Mouse (Mus musculus): ENCODE measurements around the gene Galnt7. TPM values are rescaled to one million over a fixed set of nuclear protein-coding genes. Genes with fewer than 3 reads are reported as not detected.
A peak's percentile ranks its signal among the peaks of the same experiment; 100 is the strongest.

Gene Galnt7
- polyA plus RNA-seq, 1 experiment: 26.1 TPM

DNA sequence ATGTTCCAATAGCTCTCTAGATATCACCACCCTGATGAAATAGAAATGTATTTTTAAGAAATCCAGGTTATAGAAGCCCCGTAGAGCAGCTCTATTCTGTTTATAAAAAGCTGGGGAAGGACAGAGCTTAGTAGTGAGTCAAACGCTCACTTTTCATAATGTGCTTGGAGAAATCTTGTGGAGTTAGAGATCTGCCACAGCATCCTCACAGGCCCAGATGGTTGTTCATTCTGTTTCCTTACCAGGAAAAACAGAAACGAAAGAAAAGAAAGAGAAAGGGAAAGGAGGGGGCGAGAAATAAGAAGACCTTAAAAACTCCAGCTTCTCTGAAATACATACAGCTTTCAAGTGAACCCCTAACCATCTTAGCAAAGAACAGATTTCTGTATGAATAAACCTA lies 28.9 kb downstream of the Galnt7 start:
- Histone ChIP-seq H3K4me3 (ENCODE audit: low read depth, low read length) (no peak overlapping the region), H3K27me3 (ENCODE audit: control insufficient read depth, insufficient read depth, low read length, poor library complexity, severe bottlenecking) (no peaks in the 10 kb centered on the region), H3K9me3 (replicated peaks; ENCODE audit: control insufficient read depth, insufficient read depth, low read length, poor library complexity, severe bottlenecking) (no peaks in the 10 kb centered on the region; the same call in 1 of the 2 replicates), H3K4me1 (ENCODE audit: control insufficient read depth, insufficient read depth, low read length) (no peaks in the 10 kb centered on the region), H3K27ac (ENCODE audit: insufficient read depth, low read length) (no peak overlapping the region), H3K36me3 (ENCODE audit: control insufficient read depth, insufficient read depth, low read length, poor library complexity, severe bottlenecking) (no peaks in the 10 kb centered on the region), H3K9ac (ENCODE audit: low read depth, poor library complexity, severe bottlenecking) (no peak overlapping the region)
- TF ChIP-seq EP300 (IDR thresholded peaks at IDR 0.05; ENCODE audit: insufficient read depth, low read depth, low read length) (no peak), POLR2A (IDR thresholded peaks at IDR 0.05; ENCODE audit: insufficient read depth, low read length) (no peak), CTCF (IDR thresholded peaks at IDR 0.05; ENCODE audit: low read depth, low read length) (no peak)

DNA sequence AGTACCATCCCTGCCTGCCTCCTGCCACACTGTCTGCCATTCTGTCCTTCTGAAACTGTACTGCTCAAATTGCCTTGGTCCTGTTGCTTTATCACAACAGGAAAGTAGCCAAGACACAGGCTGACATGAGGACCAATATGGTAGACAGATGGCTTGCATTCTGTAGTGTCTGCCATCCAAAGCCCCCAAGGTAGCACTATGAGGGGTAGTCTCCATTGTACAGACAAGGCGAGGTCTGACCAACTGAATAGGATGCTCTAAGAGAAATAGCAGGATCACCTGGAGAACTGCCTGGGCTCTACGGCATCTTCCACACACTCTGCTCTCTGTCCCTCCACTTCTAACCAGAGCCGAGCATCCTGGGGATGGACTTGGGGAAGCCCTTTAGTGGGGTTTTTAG lies 29.8 kb downstream of the Galnt7 start:
- H3K4me3 ChIP-seq (ENCODE audit: low read depth, low read length): no peak overlapping the region
- H3K9me3 ChIP-seq (replicated peaks; ENCODE audit: control insufficient read depth, insufficient read depth, low read length, poor library complexity, severe bottlenecking): no peaks in the 10 kb centered on the region; the same call in 1 of the 2 replicates
- H3K9ac ChIP-seq (ENCODE audit: low read depth, poor library complexity, severe bottlenecking): no peak overlapping the region
- TF ChIP-seq POLR2A (IDR thresholded peaks at IDR 0.05; ENCODE audit: insufficient read depth, low read length) (no peak), EP300 (IDR thresholded peaks at IDR 0.05; ENCODE audit: insufficient read depth, low read depth, low read length) (no peak), CTCF (IDR thresholded peaks at IDR 0.05; ENCODE audit: low read depth, low read length) (no peak)
- H3K36me3 ChIP-seq (ENCODE audit: control insufficient read depth, insufficient read depth, low read length, poor library complexity, severe bottlenecking): no peaks in the 10 kb centered on the region
- H3K27me3 ChIP-seq (ENCODE audit: control insufficient read depth, insufficient read depth, low read length, poor library complexity, severe bottlenecking): no peaks in the 10 kb centered on the region
- no peaks in the 10 kb centered on the region for H3K4me1 ChIP-seq (ENCODE audit: control insufficient read depth, insufficient read depth, low read length)
- H3K27ac ChIP-seq (ENCODE audit: insufficient read depth, low read length): no peak overlapping the region

- Histone ChIP-seq H3K9me3 (replicated peaks; ENCODE audit: control insufficient read depth, insufficient read depth, low read length, poor library complexity, severe bottlenecking) (no peaks in the 10 kb centered on the region), H3K27me3 (ENCODE audit: control insufficient read depth, insufficient read depth, low read length, poor library complexity, severe bottlenecking) (no peaks in the 10 kb centered on the region), H3K9ac (ENCODE audit: low read depth, poor library complexity, severe bottlenecking) (peak overlapping the region; percentile 65), H3K4me3 (ENCODE audit: low read depth, low read length) (peak overlapping the region; percentile 33), H3K36me3 (ENCODE audit: control insufficient read depth, insufficient read depth, low read length, poor library complexity, severe bottlenecking) (no peaks in the 10 kb centered on the region), H3K4me1 (ENCODE audit: control insufficient read depth, insufficient read depth, low read length) (no peaks in the 10 kb centered on the region), H3K27ac (ENCODE audit: insufficient read depth, low read length) (peak overlapping the region; percentile 91)
- TF ChIP-seq EP300 (IDR thresholded peaks at IDR 0.05; ENCODE audit: insufficient read depth, low read depth, low read length): no peak
- no peak for TF ChIP-seq CTCF (IDR thresholded peaks at IDR 0.05; ENCODE audit: low read depth, low read length)
- peak; percentile 62 for TF ChIP-seq POLR2A (IDR thresholded peaks at IDR 0.05; ENCODE audit: insufficient read depth, low read length)
Observed at GRCm38 (mm10) chr8:57616965-57617364, 35.9 kb downstream of the Galnt7 start.

- Histone ChIP-seq H3K9ac (ENCODE audit: low read depth, poor library complexity, severe bottlenecking) (no peak overlapping the region), H3K4me3 (ENCODE audit: low read depth, low read length) (no peak overlapping the region), H3K9me3 (replicated peaks; ENCODE audit: control insufficient read depth, insufficient read depth, low read length, poor library complexity, severe bottlenecking) (no peaks in the 10 kb centered on the region), H3K27me3 (ENCODE audit: control insufficient read depth, insufficient read depth, low read length, poor library complexity, severe bottlenecking) (no peaks in the 10 kb centered on the region), H3K36me3 (ENCODE audit: control insufficient read depth, insufficient read depth, low read length, poor library complexity, severe bottlenecking) (no peaks in the 10 kb centered on the region), H3K4me1 (ENCODE audit: control insufficient read depth, insufficient read depth, low read length) (peaks cover 2% of the 10 kb centered on the region), H3K27ac (ENCODE audit: insufficient read depth, low read length) (no peak overlapping the region)
- TF ChIP-seq POLR2A (IDR thresholded peaks at IDR 0.05; ENCODE audit: insufficient read depth, low read length) (no peak), EP300 (IDR thresholded peaks at IDR 0.05; ENCODE audit: insufficient read depth, low read depth, low read length) (no peak), CTCF (IDR thresholded peaks at IDR 0.05; ENCODE audit: low read depth, low read length) (no peak)
Observed at GRCm38 (mm10) chr8:57615016-57615657, 37.7 kb downstream of the Galnt7 start.

GRCm38 (mm10) chr8:57611419-57611977 lies 41.3 kb downstream of the Galnt7 start:
- Histone ChIP-seq H3K9me3 (replicated peaks; ENCODE audit: control insufficient read depth, insufficient read depth, low read length, poor library complexity, severe bottlenecking) (no peaks in the 10 kb centered on the region), H3K36me3 (ENCODE audit: control insufficient read depth, insufficient read depth, low read length, poor library complexity, severe bottlenecking) (no peaks in the 10 kb centered on the region), H3K4me3 (ENCODE audit: low read depth, low read length) (no peak overlapping the region), H3K4me1 (ENCODE audit: control insufficient read depth, insufficient read depth, low read length) (peaks cover 2% of the 10 kb centered on the region), H3K27ac (ENCODE audit: insufficient read depth, low read length) (no peak overlapping the region), H3K27me3 (ENCODE audit: control insufficient read depth, insufficient read depth, low read length, poor library complexity, severe bottlenecking) (no peaks in the 10 kb centered on the region), H3K9ac (ENCODE audit: low read depth, poor library complexity, severe bottlenecking) (no peak overlapping the region)
- no peak for TF ChIP-seq EP300 (IDR thresholded peaks at IDR 0.05; ENCODE audit: insufficient read depth, low read depth, low read length)

- H3K27ac ChIP-seq (ENCODE audit: insufficient read depth, low read length): no peak overlapping the region
- no peak for TF ChIP-seq POLR2A (IDR thresholded peaks at IDR 0.05; ENCODE audit: insufficient read depth, low read length)
Observed at GRCm38 (mm10) chr8:57610706-57611418, 42.0 kb downstream of the Galnt7 start.

More at GRCm38 (mm10) chr8:57610706-57611418, 42.0 kb downstream of the Galnt7 start:
- peaks cover 2% of the 10 kb centered on the region for H3K4me1 ChIP-seq (ENCODE audit: control insufficient read depth, insufficient read depth, low read length)
- no peaks in the 10 kb centered on the region for H3K36me3 ChIP-seq (ENCODE audit: control insufficient read depth, insufficient read depth, low read length, poor library complexity, severe bottlenecking)
- no peaks in the 10 kb centered on the region for H3K9me3 ChIP-seq (replicated peaks; ENCODE audit: control insufficient read depth, insufficient read depth, low read length, poor library complexity, severe bottlenecking)
- H3K4me3 ChIP-seq (ENCODE audit: low read depth, low read length): no peak overlapping the region
- no peaks in the 10 kb centered on the region for H3K27me3 ChIP-seq (ENCODE audit: control insufficient read depth, insufficient read depth, low read length, poor library complexity, severe bottlenecking)
- no peak overlapping the region for H3K9ac ChIP-seq (ENCODE audit: low read depth, poor library complexity, severe bottlenecking)

Measured in ES-Bruce4 (cell line).